Mouse (Mus musculus): ENCODE measurements at regions not wholly inside any gene's neighbourhood (a gene's known extent, or its start where the extent isn't known, plus 50 kb on each side); places are given as distances from the start of the nearest gene placed in this dataset.
A peak's percentile ranks its signal among the peaks of the same experiment; 100 is the strongest.

DNA sequence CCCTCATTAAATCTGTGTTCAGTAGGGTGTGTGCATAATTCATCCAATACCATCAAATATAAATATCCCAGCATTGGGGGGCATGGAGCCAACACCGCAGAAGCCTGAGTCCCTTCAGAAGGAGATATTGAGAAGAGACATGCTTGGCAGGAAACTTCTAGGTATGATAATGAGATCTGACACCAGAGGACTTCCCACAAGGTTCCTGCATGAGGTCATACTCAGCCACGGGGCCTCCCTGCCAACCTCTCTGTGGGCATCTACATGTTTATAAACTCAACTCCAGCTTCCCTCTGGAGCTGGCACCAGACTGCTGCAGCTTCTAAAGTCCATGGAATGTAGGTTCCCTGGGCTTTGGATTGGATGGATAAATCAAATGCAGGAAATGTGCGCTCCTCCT, 587.4 kb upstream of the Kdm8 start:
- DNase-seq (ENCODE audit: low read depth, low spot score): no peak

DNA sequence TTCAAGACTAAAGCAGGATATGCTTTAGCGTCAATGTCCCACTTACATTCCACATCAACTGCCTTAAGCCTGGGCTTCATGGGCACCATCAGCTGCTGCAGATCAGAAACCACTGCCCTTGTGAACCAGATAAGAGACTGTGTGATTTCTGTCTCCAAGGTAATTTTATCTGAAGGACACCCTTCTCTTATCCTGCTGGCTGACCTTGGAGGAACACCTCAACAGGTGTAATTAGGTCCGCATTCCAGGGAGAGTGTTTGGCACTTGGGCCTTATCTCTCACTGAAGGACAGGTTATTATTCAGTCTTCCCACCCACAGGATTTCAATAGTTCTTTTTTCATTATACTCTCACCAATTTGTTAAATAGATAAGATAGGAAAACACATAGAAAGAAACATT, 583.1 kb upstream of the Kdm8 start:
- DNase-seq (ENCODE audit: low read depth, low spot score): no peak

DNA sequence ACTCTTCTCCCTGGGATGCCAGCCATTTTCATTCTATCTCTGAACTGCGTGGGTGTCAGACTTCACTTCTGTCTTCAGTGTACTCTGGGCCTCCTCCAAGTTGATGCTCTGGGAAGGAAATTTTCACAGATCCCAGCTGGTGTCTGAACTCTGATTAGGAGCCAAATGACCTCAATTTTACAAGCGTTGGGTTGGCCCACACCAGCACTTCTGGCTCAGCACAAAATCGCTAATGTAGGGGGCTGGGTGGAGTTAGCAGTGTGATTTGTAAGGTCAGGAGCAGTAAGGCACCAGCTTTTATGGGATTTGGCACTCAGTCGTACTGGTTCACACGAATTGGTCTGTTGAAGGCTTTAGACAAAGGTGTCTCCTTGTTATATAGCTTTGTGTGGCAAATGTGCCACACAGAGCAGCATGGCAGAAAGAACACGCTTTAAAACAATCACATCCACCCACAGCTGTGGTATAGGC, 576.3 kb upstream of the Kdm8 start:
- DNase-seq (ENCODE audit: low read depth, low spot score): no peak

DNA sequence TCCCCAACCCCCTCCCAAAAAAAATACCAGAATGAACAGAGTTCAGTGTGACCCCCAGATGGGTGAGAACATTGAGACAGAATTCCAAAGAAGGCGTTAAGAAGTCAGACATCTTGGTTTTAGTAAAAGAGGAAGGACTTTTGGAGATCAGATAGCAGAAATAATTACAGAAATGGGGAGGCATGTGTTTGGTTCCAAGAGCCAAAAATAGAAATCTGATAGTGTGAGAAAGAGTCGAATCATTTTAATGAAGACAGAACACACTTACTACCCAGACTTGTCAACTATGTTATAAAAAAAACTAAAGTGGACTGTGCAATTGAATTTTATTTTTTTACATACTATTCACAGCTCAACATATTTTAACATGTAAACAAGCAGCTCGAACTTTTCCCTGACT, 575.9 kb upstream of the Kdm8 start:
- DNase-seq (ENCODE audit: low read depth, low spot score): no peak

DNA sequence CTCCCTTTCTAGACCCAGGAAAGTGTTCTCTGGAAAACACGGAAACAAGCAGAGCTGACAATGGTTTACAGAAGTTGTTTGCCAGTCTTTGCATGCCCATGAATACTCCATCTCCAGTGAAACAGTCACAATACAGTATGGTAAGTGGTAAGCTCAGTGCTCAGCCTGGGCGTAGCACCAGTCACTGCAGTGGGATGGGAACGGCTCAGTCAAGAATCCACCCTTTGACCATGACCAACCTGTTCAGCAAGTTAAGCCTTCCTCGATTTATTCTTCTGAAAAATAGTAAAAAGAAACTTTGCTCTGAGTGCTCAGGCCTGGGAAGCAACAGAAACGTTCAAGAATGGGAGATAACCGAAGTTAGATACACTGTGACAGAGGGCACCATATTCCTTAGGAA, 563.7 kb upstream of the Kdm8 start:
- no peak for DNase-seq (ENCODE audit: low read depth, low spot score)

DNA sequence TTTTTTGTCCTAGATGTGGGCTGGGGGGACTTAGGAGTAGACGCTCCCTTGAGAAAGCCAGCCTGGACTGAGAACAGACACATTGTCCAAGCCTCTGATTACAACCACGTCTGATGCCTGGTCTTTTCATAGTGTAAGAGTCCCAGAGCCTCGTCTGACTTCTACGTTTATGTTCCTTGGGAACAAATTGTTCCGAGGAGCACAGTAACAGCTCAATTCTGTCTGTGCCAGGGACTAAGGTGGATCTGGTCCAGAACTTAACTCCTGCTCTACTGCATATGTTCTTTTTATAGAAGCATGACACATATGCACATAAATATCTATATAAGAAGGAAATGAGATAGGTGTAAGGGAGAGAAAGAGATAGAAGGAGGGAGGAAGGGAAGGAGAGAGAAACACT, 537.2 kb upstream of the Kdm8 start:
- DNase-seq (ENCODE audit: low read depth, low spot score): no peak

DNA sequence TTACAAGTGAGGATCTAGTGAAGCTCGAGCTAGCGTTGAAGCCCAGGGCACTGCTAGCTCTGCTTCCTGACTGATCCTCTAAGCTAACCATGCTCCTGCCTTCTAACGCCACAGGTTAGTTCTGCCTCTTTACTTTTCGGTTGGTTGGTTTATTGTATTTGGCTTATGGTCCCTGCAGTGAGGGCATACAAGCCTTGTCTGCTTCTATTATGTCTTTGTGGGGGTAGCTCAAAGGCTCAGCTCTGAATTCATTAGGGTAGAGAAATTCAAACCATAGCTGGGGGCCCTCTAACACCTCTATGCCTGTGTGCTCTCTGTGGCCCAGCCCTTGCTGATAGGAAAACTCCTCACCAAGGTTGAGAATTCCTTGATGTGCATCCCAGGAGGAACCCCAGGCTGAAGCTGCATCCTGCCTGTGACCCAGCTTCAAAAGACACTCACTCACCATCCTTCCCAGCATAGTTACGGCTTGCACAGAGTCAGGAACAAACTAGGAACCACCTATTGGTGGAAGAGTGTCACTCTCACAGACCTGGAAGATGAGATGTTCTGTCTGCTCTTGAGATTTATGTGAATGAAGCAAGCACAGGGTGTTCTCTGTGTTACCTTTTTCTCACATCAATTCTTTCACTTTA, 536.7 kb upstream of the Kdm8 start:
- DNase-seq (ENCODE audit: low read depth, low spot score): no peak

DNA sequence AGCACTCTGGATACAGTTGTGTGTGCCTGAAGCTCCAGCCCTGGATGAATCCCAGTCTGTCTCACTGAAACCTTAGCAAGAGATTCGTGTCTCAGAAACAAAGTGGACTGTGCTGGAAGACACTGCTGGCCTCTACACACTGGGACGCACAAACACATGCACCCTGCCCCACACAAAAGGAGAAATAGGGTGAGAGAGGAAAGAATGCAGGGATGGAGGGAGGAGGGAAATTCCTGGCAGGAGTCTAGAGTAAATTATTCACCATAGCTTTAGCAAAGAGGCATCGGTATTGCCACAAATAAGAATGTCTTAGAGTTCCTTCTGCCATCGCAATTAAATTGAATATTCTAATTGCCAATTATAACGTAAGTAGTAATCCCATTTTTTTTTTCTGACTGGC, 530.4 kb upstream of the Kdm8 start:
- no peak for DNase-seq (ENCODE audit: low read depth, low spot score)

DNA sequence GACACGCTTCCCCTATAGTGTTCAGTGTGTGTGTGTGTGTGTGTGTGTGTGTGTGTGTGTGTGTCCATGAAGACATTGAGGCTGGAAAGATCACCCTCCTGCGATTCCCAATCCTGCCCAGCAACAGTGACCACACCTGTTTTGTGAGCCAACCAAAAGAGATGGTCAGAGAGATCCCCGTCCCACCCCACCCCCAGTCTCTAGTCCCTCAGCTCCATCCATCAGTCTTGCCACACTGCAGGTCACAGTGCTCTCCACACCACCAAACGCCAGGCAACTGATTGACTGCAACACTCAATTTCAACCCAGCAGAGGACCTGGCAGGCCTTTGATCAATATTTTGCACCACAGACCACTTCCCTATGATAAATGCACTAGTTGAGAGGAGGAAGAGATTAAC, 530.0 kb upstream of the Kdm8 start:
- no peak for DNase-seq (ENCODE audit: low read depth, low spot score)

DNA sequence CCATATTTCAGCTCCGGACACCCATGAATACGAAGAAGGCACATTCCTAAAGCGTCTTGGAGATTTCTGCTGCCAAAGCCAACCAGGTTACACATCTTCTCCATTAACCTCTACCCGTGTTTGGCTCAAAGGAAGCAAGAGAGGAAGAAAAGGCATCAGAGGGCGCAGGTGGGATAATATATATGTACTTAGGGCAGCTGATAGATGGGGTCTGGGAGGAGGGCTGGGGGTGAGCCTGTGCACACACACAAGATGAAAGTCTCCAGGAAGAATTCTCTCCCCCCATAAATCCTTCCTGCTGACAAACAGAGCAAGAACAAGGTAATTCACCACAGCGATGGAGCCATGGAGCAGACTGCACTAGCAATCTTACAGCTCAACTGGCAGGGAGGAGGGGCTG, 529.5 kb upstream of the Kdm8 start:
- no peak for DNase-seq (ENCODE audit: low read depth, low spot score)

DNA sequence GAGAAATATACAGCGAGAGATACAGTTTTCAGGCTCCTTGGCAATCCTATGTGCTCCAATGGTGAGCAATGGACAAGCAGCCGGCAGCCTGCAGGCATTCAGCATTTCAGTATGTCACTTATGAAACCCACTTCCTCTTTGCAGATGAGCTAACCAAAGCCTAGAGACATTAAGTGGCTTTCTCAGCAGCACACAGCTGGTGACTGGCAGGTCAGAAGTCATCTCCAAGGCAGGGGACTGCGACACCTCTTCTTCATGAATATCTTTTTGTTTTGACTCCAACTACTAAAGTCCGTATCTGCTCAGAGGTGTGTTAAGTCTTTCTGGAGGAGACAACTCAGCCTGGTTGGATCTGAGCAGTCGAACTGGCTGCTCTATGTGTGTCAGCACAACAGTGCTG, 528.8 kb upstream of the Kdm8 start:
- DNase-seq (ENCODE audit: low read depth, low spot score): no peak

DNA sequence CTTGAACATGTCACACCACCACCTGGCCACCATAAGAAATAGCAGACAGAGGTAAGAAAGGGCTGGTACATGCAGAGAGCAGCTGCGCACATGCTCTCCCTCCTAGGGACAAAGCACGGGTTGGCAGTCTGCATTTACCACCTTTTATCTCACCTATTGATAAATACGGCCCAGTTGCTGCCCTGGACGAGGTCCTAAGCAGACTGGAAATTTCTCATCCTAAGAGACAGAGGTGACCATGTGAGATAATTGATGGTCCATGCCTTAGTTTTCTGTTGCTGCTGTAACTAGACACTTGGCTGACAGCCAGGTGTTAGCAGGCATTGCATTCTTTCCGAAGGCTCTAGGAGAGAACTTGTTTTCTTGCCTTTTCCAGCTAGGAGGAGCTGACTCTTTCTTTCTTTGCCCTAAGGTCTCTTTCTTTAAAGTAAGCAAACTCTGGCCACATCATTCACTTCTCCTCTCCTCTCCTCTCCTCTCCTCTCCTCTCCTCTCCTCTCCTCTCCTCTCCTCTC, 526.8 kb upstream of the Kdm8 start:
- DNase-seq (ENCODE audit: low read depth, low spot score): no peak

DNA sequence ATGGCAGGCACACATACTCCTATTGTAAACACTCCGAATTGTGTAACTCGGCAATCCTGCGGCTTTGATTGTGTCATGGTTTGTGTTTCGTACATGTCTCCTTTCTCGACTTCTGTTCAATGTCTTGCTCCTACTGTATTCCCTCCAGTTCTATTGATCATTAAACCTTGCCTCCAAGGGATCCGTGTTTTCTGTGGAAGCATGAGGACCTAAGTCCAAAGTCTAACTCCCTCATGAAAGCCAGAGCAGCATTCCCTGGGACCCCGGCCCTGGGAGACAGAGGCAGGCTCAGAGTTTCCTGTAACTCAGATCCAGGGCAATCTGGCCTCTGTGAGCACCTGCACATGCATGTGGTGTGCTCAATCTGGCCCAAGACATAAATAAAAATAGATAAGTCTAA, 521.7 kb upstream of the Kdm8 start:
- no peak for DNase-seq (ENCODE audit: low read depth, low spot score)

DNA sequence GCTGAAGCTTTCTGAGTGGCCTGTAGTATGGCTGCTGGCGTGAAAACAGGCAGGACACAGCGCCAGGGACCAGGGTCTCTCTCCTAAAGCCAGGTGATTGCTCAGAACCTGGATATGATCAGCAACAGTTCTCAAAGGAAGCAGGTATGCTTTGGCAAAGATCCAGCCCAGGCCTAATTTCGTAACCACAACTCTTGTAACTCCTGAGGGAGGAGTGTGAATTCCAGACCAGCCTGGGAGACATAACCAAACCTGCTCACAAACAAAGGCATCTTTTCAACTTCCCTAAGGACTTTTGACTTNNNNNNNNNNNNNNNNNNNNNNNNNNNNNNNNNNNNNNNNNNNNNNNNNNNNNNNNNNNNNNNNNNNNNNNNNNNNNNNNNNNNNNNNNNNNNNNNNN, 510.9 kb upstream of the Kdm8 start:
- no peak for DNase-seq (ENCODE audit: low read depth, low spot score)

DNA sequence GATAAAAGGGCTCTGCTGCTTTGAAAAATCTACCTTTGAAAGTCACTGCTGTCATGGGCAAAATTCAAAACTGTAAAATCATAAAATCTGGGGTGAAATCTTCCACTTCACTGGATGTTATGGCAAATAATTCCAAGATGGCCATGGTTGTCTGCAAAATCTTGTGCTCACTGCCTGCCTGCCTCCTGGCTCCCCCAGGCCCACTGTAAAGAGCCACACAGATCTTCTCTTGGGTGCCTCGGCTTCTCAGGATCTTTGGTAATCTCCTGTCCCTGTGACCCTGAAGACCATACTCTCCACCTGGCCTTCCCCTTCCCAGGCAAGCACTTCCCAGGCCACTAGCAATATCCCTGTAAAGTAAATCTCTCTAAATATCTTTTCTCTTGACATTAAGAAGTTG, 505.1 kb upstream of the Kdm8 start:
- no peak for DNase-seq (ENCODE audit: low read depth, low spot score)

DNA sequence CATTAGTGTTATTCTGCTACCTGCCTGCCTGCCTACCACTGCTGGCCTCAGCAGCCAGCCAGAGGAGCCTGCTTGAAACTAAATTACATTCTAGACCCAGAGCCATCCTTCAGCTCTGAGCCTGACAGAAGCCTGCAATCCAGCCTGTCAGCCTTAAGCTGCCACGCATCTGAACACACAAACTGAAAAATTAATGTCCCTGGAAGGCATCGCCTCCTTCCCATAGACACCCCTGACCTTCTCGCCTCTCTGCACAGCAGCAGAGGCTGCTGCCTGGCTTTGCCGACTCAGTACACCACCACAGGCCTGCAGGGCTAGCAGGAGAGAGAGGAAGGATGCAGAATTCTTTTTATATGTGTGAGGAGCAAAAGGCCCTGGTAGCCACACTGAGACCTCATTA, 502.9 kb upstream of the Kdm8 start:
- no peak for DNase-seq (ENCODE audit: low read depth, low spot score)

DNA sequence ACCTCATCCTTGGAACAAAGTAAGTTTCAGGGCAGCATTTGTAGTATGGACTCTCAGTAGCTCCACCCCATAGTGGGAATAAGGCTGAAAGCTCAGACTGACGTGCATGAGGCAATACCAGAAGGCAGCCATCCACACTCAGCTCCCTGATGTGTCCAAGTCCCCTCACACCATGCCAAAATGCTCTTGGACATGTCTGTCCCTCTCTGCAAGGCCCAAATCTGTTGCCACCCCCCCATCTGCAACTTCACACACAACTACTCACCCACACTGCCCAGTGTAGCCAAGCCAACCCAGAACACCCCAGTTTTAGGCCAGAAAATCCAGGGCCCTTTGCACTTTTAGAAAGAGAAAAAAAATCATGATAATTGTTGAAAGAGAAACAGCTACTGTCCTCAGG, 498.1 kb upstream of the Kdm8 start:
- no peak for DNase-seq (ENCODE audit: low read depth, low spot score)

DNA sequence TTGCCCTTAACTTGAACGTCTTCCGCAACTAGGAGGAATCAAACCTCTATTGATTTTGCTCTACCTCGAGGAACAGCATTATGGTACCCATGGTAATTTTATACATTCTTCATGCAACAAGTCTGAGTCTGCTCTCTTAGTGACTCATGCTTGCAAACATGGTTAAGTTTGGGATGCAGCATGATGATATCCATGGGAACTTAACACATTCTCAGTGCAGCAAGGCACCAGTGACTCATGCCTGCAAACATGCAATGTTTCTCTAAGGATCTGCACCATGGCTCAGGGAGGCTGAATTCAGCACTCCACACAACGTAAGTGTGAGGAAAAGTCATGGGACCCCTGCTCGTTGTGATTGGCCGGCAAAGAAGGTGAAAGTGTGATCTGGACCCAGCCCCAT, 487.1 kb upstream of the Kdm8 start:
- no peak for DNase-seq (ENCODE audit: low read depth, low spot score)

DNA sequence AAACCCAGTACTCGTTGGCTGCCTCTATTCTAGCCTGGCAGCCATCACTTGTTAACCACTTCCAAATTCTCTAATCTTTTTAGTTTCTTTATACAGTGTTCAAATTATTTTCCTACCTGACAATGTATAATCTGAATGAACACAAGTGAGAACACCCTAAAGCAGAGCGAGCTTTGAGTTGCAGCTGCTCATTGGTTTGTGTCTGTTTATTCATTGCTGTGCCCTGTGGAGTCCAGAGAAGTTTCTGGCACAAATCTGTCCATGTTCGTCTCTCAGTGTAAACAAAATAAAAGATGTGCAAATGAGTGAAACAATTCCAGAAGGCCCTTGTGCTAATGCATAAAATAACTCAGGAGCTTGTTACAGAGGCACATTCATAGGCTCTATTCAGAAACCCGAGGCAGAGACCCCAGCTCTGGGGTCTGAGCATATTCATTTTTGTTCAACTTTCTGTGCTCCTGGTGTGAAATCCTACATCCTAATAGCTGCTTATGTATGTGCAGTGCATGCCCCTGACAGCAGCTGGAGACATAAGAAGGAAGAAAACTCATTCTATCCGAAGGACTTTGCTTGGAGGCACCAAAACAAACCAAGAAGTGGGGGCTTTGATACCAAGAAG, 469.5 kb upstream of the Kdm8 start:
- no peak for DNase-seq (ENCODE audit: low read depth, low spot score)

DNA sequence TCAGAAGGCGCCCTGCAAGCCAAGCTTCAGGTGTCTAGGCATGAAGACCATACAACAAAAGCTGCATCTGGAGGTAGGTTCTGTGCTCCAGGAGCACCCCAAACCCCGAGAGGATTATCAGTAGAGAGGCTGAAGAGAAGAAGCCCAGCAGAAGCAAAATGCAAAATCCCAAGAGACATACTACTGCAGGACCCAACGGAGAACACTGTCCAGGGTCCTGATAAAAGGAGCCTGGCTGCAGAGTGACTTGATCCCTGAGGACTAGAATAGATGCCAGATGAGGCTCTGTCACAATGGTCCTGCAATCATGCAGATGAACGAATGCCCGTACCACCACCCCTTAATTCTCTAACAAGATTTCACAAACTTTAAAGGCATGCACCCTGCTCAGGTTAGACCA, 455.0 kb upstream of the Kdm8 start:
- peak; percentile 5 for DNase-seq (ENCODE audit: low read depth, low spot score)

DNA sequence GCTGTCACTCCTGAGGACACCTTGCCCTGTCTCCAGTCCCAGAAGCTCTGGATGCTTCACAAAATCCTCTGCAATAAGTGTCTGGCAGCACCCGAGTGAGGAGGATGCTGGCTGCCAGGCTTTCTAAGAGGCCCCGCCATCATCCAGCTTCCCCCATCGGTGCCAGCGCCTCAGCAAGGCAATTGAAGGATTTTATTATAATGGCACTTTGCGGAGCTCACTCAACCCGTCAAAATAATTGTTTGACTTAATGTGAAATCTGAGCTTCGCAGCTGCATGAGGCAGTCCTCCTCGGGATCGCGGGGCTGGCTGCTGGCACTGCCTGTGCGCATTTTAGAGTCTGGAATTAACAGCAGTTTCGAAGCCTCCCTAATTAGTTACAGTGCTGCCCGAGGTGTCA, 453.8 kb upstream of the Kdm8 start:
- DNase-seq (ENCODE audit: low read depth, low spot score): no peak

DNA sequence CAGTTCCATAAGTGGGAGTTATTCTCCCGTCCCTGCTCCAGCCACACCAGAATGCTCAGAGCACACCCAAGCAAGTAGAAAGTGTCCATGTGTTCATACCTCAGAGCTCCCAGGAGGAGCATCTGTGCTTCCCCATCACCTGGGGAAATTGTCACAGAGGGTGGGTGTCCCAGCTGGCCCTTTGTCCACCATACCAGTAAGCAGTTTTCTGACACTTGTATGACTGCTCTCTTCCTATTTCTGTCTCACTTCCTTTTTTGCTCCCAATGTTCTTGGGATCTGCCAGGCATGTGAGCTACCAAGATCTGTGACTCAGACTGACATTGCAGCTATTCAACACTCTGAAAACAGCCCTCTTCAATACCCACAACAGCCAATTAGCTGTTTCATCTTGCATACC, 447.9 kb upstream of the Kdm8 start:
- no peak for DNase-seq (ENCODE audit: low read depth, low spot score)

DNA sequence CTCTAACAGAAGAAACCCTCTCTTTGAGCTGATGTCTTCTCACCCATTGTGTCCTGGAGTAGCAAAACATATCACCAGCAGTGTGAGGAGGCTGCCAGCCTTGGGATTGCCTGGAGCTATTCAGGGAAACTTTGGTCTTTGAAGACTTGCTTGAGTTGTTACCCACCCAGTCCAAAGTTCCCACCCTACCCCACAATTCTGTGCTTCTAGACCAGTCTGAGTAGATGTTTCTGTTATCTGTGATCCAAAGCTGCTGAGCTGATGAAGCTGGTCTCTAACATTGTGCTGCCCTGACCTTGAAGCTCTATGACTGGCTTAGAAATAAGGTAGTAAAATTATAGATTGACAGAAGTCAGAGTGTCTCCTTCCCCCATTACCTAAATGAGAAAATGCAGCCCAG, 443.8 kb upstream of the Kdm8 start:
- DNase-seq (ENCODE audit: low read depth, low spot score): no peak

DNA sequence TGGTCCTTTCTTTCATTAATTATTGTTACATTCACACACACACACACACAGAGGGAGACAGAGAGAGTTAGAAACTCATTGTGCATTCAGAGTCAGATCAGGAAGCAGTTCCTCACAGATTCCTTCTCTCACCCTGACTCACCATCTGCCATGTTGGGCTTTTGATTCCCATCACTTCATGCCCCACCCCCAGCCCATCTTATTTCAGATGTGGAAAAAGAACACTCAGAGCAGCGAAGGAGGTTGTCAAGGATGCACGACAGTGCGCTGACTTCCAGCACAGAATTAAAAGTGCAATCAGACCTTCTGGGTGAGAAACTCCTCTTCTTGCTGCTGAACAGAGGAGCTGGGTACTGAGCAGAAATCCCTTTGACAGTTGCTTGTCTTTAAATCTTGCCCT, 438.8 kb upstream of the Kdm8 start:
- no peak for DNase-seq (ENCODE audit: low read depth, low spot score)

All from WW6 (cell line).